Mouse (Mus musculus): Measurements from ENCODE around the gene Cenpk.
"Not testable (repeated sequence)": the region's sequence is repeated elsewhere in the genome, so short reads cannot be mapped to it uniquely, and the experiment has no call there.

The Cenpk gene

GRCm38 (mm10) chr13:104228384-104229066, at the start of gene Cenpk, which contains the start of gene Ppwd1:
Cenpk (plus strand) TSS chr13:104228611.
Ppwd1 (minus strand) TSS chr13:104228843.
- DNase-seq (ENCODE audit: low read depth), result peak; percentile 93

- peak; percentile 99 for DNase-seq (ENCODE audit: low read depth)
Observed at GRCm38 (mm10) chr13:104178650-104179121, 49.7 kb upstream of the Cenpk start, which contains the start of gene Trim23. Trim23 (plus strand) TSS chr13:104178797.

GRCm38 (mm10) chr13:104179176-104179888, 49.1 kb upstream of the Cenpk start:
- peak; percentile 10 for DNase-seq (ENCODE audit: low read depth)

- DNase-seq (ENCODE audit: low read depth), result no peak
Observed at GRCm38 (mm10) chr13:104187357-104187756, 41.1 kb upstream of the Cenpk start.

GRCm38 (mm10) chr13:104195891-104196290, 32.5 kb upstream of the Cenpk start:
- not testable (repeated sequence) for DNase-seq (ENCODE audit: low read depth)

- no peak for DNase-seq (ENCODE audit: low read depth)
Observed at GRCm38 (mm10) chr13:104204313-104204712, 24.1 kb upstream of the Cenpk start.

GRCm38 (mm10) chr13:104227478-104227877, 933 bp upstream of the Cenpk start:
- no peak for DNase-seq (ENCODE audit: low read depth)

GRCm38 (mm10) chr13:104229181-104229580, 770 bp downstream of the Cenpk start:
- DNase-seq (ENCODE audit: low read depth), result peak; percentile 14

- DNase-seq (ENCODE audit: low read depth), result no peak
Observed at GRCm38 (mm10) chr13:104258997-104259396, 30.6 kb downstream of the Cenpk start.

- DNase-seq (ENCODE audit: low read depth), result peak; percentile 22
Observed at GRCm38 (mm10) chr13:104285031-104285431, 56.6 kb downstream of the Cenpk start.

- no peak for DNase-seq (ENCODE audit: low read depth)
Observed at GRCm38 (mm10) chr13:104285737-104286311, 57.4 kb downstream of the Cenpk start.

GRCm38 (mm10) chr13:104286336-104286735, 57.9 kb downstream of the Cenpk start:
- DNase-seq (ENCODE audit: low read depth), result no peak

GRCm38 (mm10) chr13:104286897-104287309, 58.5 kb downstream of the Cenpk start:
- DNase-seq (ENCODE audit: low read depth), result peak; percentile 88

- DNase-seq (ENCODE audit: low read depth), result peak; percentile 20
Observed at GRCm38 (mm10) chr13:104287366-104288225, 59.2 kb downstream of the Cenpk start, which contains the start of gene Adamts6. Adamts6 (plus strand) TSS chr13:104287835.

GRCm38 (mm10) chr13:104288226-104288859, 59.9 kb downstream of the Cenpk start:
- no peak for DNase-seq (ENCODE audit: low read depth)

- DNase-seq (ENCODE audit: low read depth), result no peak
Observed at GRCm38 (mm10) chr13:104289176-104289575, 60.8 kb downstream of the Cenpk start.

GRCm38 (mm10) chr13:104295472-104295871, 67.1 kb downstream of the Cenpk start:
- DNase-seq (ENCODE audit: low read depth), result no peak
